Mouse (Mus musculus): Measurements from ENCODE around the gene Cbr1. TPM values are rescaled to one million over a fixed set of nuclear protein-coding genes. Genes with fewer than 3 reads are reported as not detected.

Cbr1 gene
- 46.7 TPM for polyA plus RNA-seq (2014; fragmentation: Illumina TruSeq; extraction: RNeasy Lipid Tissue Mini Kit (QIAGEN cat#74804); ENCODE audit: low read depth, low replicate concordance)

DNA sequence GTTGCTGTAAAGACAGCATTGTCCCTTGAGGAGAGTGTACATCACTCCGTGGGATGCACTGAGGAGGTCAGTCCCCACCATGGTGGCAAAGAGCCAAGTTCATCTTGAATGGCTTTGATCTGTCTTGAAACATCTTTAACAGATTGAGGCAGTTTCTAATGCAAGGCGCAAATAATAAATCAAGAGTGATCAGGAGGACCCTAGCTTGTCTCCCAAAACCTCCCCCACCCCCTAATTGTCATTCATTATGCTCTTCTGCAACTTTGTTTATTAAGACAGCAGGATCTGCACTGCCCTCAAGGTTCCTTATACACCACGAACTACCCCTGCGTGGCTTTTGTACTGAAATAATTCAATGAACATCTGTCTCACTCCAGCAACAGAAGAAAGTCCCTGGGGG, at the start of gene Cbr1:
TSS of gene Cbr1 (plus strand) at position 301 of the 400 bp plus-strand sequence.

GRCm38 (mm10) chr16:93603439-93604212, 2.0 kb upstream of the Cbr1 start, which contains the start of gene Setd4:
Gene Setd4, minus strand, starts transcription at chr16:93604063.

DNA sequence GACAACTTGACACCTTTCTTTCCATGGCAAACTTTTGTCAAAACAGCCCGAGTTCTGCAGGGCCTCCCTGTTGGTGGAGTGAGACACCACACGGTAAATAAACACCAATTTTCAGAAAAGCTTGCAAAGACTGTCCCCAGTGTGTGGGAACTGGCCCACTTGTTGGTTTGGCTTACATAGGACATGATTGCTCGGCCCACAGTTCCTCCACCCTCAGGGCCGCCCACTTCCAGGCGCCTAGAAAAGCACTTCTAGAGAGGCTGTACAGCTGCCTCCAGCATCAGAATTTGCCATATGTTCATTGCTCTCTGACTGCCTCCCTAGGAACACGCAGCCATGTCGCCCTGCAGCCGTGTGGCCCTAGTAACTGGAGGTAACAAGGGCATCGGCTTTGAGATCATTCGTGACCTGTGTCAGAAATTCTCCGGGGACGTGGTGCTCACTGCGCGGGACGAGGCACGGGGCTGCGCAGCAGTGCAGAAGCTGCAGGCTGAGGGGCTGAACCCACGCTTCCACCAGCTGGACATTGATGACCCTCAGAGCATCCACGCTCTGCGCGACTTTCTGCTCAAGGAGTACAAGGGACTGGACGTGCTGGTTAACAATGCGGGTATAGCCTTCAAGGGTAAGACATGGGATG, 22.2 kb downstream of the Cbr1 start, which contains the start of gene Gm5678:
TSS of gene Gm5678 (plus strand) at position 337 of the 640 bp plus-strand sequence.

Other genes starting within 250 kb of the Cbr1 start
- gene Setd4, start 1.8 kb upstream of the Cbr1 start, polyA plus RNA-seq (2014; fragmentation: Illumina TruSeq; extraction: RNeasy Lipid Tissue Mini Kit (QIAGEN cat#74804); ENCODE audit: low read depth, low replicate concordance), result 2.0 TPM
- gene Gm5678, start 22.2 kb downstream of the Cbr1 start, polyA plus RNA-seq (2014; fragmentation: Illumina TruSeq; extraction: RNeasy Lipid Tissue Mini Kit (QIAGEN cat#74804); ENCODE audit: low read depth, low replicate concordance), result not detected
- gene Cbr3, start 77.4 kb downstream of the Cbr1 start, polyA plus RNA-seq (2014; fragmentation: Illumina TruSeq; extraction: RNeasy Lipid Tissue Mini Kit (QIAGEN cat#74804); ENCODE audit: low read depth, low replicate concordance), result 4.3 TPM
- 30.3 TPM for gene Dop1b, start 106.1 kb downstream of the Cbr1 start, polyA plus RNA-seq (2014; fragmentation: Illumina TruSeq; extraction: RNeasy Lipid Tissue Mini Kit (QIAGEN cat#74804); ENCODE audit: low read depth, low replicate concordance)
- gene Morc3, start 226.3 kb downstream of the Cbr1 start, polyA plus RNA-seq (2014; fragmentation: Illumina TruSeq; extraction: RNeasy Lipid Tissue Mini Kit (QIAGEN cat#74804); ENCODE audit: low read depth, low replicate concordance), result 162 TPM

Measured in sigmoid colon, adult 10 weeks (tissue).